Mouse (Mus musculus): ENCODE measurements around the gene Pnmal1. TPM values are rescaled to one million over a fixed set of nuclear protein-coding genes. Genes with fewer than 3 reads are reported as not detected.

Gene Pnmal1
- polyA plus RNA-seq, 1 experiment from 2014 or later: 0.02 TPM

DNA sequence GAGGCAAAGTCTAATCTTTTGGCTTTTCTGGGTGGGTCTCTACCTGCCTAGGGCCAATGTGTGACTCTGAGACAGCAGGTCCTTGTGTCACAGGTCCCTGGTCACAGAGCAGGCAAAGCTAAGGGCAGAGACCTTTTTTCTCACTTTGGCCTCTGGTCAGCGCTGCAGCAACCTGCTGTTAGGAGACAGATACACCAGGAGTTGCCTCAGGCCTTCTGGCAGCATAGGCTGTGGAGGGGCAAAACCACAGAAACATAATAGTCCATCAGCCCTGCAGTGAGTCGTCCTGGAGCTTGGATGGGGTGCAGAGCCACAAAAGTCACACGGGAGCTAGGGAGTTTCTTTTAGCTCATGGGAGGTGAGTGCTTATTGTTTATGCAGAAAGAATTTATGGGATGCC is 40.8 kb upstream of the Pnmal1 start:
- no peak for ATAC-seq
- WGBS (ENCODE audit: insufficient replicate concordance): 91% methylated on average over 3 of the region's 3 CpGs
- H3K27ac ChIP-seq (ENCODE audit: low read depth): no peak overlapping the region

DNA sequence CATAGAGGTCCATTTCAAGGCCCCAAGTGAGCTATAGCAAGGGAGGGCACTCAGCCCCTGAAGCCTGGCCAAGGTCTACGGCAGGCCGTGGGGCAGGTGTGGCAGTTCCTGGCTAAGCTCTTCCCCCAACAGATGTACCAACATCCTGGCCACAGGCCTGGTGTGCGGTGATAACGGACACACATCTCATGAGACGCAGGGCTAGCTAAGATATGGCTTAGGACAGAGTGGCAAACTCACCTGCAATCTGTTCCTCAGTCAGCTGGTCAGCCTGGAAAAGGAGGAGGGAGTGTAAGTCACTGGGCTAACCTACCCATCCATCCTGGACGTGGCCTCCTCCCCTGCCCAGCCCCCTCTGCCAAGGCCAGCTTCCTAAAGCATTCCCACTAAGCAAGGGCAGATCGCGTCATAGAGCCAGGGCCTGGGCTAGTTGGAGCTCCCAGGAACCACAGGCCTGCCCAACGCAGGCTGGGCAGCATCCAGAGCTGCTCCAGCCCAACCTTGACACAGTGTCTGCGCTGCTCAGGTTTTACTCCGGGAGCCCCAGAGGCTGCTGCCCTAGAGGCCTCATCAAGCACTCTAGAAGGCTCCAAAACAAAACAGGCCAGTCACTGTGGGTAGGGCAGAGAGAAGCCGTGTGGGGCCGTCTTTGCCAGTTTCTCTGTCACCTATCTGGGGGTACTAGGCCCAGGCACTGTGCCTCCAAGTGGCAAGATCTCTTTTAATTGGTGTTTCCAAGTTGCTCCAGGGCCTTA is 39.9 kb upstream of the Pnmal1 start:
- Histone ChIP-seq H3K27me3 (ENCODE audit: insufficient read depth, low read length) (no peaks in the 10 kb centered on the region), H3K36me3 (replicated peaks; ENCODE audit: insufficient read depth, low read length) (peaks cover 58% of the 10 kb centered on the region), H3K4me1 (ENCODE audit: insufficient read depth) (peaks cover 31% of the 10 kb centered on the region), H3K27ac (ENCODE audit: low read depth) (peak overlapping the region; percentile 45; the same call in 1 of the 2 replicates), H3K9me3 (ENCODE audit: low read length) (no peaks in the 10 kb centered on the region), H3K4me2 (ENCODE audit: low read depth, low read length) (peak overlapping the region; percentile 18; the same call in 1 of the 2 replicates), H3K4me3 (ENCODE audit: low read depth, low read length) (no peak overlapping the region), H3K9ac (replicated peaks) (no peak overlapping the region)
- WGBS (ENCODE audit: insufficient replicate concordance): 64% methylated on average over 13 of the region's 13 CpGs
- ATAC-seq (no peak), DNase-seq (peak; percentile 52)
- peak; percentile 80 for TF ChIP-seq EP300 (IDR thresholded peaks at IDR 0.05; ENCODE audit: low read depth)
- TF ChIP-seq CTCF (IDR thresholded peaks at IDR 0.05; ENCODE audit: low read depth): no peak

More for the DNA sequence above, 40.8 kb upstream of the Pnmal1 start:
- no peak overlapping the region for H3K4me2 ChIP-seq (ENCODE audit: low read depth, low read length)
- peaks cover 31% of the 10 kb centered on the region for H3K4me1 ChIP-seq (ENCODE audit: insufficient read depth)
- H3K9ac ChIP-seq (replicated peaks): no peak overlapping the region
- peaks cover 64% of the 10 kb centered on the region for H3K36me3 ChIP-seq (replicated peaks; ENCODE audit: insufficient read depth, low read length)
- TF ChIP-seq EP300 (IDR thresholded peaks at IDR 0.05; ENCODE audit: low read depth) (no peak), CTCF (IDR thresholded peaks at IDR 0.05; ENCODE audit: low read depth) (no peak)
- no peak overlapping the region for H3K4me3 ChIP-seq (ENCODE audit: low read depth, low read length)
- no peaks in the 10 kb centered on the region for H3K27me3 ChIP-seq (ENCODE audit: insufficient read depth, low read length)
- DNase-seq: no peak
- no peaks in the 10 kb centered on the region for H3K9me3 ChIP-seq (ENCODE audit: low read length)

DNA sequence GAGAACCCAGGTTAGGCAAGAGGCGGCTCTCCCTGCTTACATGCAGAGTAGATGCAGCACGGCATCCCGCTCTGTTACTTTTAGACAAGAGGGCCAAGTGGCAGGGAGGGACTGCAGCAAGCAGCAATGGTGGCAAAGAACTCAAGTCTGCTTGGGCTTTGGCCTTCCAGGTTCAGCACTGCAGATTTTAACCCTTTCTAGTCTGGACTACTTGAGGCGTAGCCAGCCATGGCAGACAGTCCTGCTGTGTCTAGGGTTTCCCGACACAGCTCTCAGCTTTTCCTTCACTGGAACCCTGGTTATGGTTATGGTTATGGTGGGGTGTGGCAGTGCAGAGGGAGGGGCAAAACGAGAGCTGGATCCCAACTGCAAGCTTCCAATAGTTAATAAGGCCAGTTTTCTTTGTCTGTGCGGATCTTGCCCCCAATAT is 39.3 kb upstream of the Pnmal1 start:
- no peak overlapping the region for H3K27ac ChIP-seq (ENCODE audit: low read depth)
- H3K4me3 ChIP-seq (ENCODE audit: low read depth, low read length): no peak overlapping the region

DNA sequence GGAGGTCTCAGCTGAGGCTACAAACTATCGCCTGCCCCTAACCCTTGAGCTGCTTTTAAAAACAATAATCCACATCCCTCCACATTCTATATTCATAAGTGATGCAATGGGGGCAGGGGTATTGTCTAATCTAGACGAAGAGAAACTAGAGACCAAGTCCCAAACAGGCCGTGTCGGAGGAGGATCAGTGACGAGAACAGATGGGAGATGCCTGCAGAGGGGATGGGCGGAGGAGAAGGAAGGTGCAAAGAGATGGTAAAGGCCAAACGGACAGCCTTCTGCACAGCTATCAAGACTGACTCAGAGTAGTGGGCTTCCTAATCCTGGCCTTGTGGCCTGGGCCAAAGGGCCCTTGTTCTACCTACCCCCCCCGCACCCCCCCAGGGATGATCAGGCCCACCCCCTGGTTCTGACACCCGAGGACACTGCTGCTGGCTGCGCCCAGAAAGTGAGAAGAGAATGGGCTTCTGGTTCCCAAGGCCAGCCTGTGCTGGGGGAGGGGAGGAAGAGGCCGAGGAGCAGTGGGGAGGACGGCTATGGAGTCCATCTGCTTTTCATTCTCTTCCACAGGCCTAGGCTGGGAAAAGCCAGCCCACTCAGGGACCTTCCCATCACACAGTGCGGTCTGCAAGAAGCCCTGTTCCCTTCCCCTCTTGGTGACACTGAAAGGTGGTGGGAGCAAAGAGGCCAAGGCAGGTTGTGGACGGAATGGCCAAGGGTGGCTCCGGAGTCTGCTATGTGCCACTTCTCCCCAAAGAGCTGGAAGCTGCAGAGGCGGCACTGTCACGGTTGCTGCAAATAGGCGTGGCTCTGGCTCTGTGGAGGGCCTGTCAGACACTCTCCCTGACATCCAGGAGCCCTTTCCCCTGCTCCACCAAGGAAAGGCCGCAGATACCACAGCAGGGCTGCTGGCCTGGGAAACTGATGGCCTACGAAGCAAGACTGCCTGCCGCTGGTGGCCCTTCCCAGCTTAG is 38.4 kb upstream of the Pnmal1 start:
- no peak for TF ChIP-seq EP300 (IDR thresholded peaks at IDR 0.05; ENCODE audit: low read depth)
- no peak for TF ChIP-seq CTCF (IDR thresholded peaks at IDR 0.05; ENCODE audit: low read depth)
- WGBS (ENCODE audit: insufficient replicate concordance): 71% methylated on average over 21 of the region's 21 CpGs
- H3K27me3 ChIP-seq (ENCODE audit: insufficient read depth, low read length): no peaks in the 10 kb centered on the region
- H3K36me3 ChIP-seq (replicated peaks; ENCODE audit: insufficient read depth, low read length): peaks cover 45% of the 10 kb centered on the region
- peak overlapping the region; percentile 94 for H3K9ac ChIP-seq (replicated peaks)
- 0 out of 2 replicates have a peak overlapping the region, but pooled peaks have one; percentile 92 for H3K27ac ChIP-seq (ENCODE audit: low read depth)
- ATAC-seq (no peak), DNase-seq (no peak)
- H3K4me1 ChIP-seq (ENCODE audit: insufficient read depth): peaks cover 34% of the 10 kb centered on the region
- H3K9me3 ChIP-seq (ENCODE audit: low read length): no peaks in the 10 kb centered on the region
- H3K4me2 ChIP-seq (ENCODE audit: low read depth, low read length): peak overlapping the region; percentile 99
- H3K4me3 ChIP-seq (ENCODE audit: low read depth, low read length): peak overlapping the region; percentile 94; the same call in 1 of the 2 replicates

More for the DNA sequence above, 39.3 kb upstream of the Pnmal1 start:
- Histone ChIP-seq H3K36me3 (replicated peaks; ENCODE audit: insufficient read depth, low read length) (peaks cover 53% of the 10 kb centered on the region), H3K4me1 (ENCODE audit: insufficient read depth) (peaks cover 34% of the 10 kb centered on the region), H3K9me3 (ENCODE audit: low read length) (no peaks in the 10 kb centered on the region), H3K27me3 (ENCODE audit: insufficient read depth, low read length) (no peaks in the 10 kb centered on the region), H3K9ac (replicated peaks) (no peak overlapping the region), H3K4me2 (ENCODE audit: low read depth, low read length) (no peak overlapping the region)
- ATAC-seq (no peak), DNase-seq (no peak)
- 86% methylated on average over 7 of the region's 7 CpGs for WGBS (ENCODE audit: insufficient replicate concordance)
- TF ChIP-seq EP300 (IDR thresholded peaks at IDR 0.05; ENCODE audit: low read depth) (no peak), CTCF (IDR thresholded peaks at IDR 0.05; ENCODE audit: low read depth) (no peak)

DNA sequence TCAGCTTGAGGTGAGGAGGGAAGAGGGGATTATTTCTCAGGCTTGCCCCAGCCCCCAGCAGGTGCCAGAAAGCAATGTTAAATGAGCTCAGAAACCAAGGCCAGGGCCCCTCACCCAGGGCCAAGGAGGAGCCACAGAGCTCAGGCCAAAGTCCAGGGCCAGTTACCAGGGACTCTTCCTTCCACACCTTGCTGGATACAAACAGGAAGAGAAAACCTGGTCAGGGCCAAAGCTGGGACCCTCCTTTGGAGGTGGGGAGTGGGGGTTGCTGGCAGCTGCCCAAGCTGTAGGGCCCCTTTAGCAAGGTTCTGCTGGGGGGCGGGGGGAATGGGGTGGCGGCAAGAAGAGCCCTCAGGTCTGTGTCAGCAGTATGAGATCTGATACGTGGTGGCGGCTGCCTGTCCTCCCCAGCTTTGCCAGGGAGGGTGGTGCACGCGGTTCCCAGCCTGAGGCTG is 37.6 kb upstream of the Pnmal1 start:
- TF ChIP-seq CTCF (IDR thresholded peaks at IDR 0.05; ENCODE audit: low read depth) (no peak), EP300 (IDR thresholded peaks at IDR 0.05; ENCODE audit: low read depth) (no peak)
- DNase-seq (peak; percentile 27), ATAC-seq (no peak)
- whole genome bisulfite sequencing (ENCODE audit: insufficient replicate concordance): 27% methylated on average over 6 of the region's 6 CpGs
- Histone ChIP-seq H3K9me3 (ENCODE audit: low read length) (no peaks in the 10 kb centered on the region), H3K27me3 (ENCODE audit: insufficient read depth, low read length) (no peaks in the 10 kb centered on the region), H3K27ac (ENCODE audit: low read depth) (peak overlapping the region; percentile 92; the same call in 1 of the 2 replicates), H3K4me2 (ENCODE audit: low read depth, low read length) (peak overlapping the region; percentile 99), H3K36me3 (replicated peaks; ENCODE audit: insufficient read depth, low read length) (peaks cover 37% of the 10 kb centered on the region), H3K4me3 (ENCODE audit: low read depth, low read length) (peak overlapping the region; percentile 94), H3K9ac (replicated peaks) (peak overlapping the region; percentile 94), H3K4me1 (ENCODE audit: insufficient read depth) (peaks cover 34% of the 10 kb centered on the region)
